Mouse (Mus musculus): ENCODE measurements around the gene Akt1s1.

The Akt1s1 gene

GRCm38 (mm10) chr7:44824872-44825271, 23.9 kb upstream of the Akt1s1 start:
- DNase-seq (ENCODE audit: extremely low read depth, low read depth) = no peak

- DNase-seq (ENCODE audit: extremely low read depth, low read depth) = no peak
Measured at GRCm38 (mm10) chr7:44826771-44827170, 22.0 kb upstream of the Akt1s1 start.

GRCm38 (mm10) chr7:44828706-44829105, 20.1 kb upstream of the Akt1s1 start:
- no peak for DNase-seq (ENCODE audit: extremely low read depth, low read depth)

- no peak for DNase-seq (ENCODE audit: extremely low read depth, low read depth)
Measured at GRCm38 (mm10) chr7:44832763-44833162, 16.0 kb upstream of the Akt1s1 start.

GRCm38 (mm10) chr7:44835373-44836015, 13.3 kb upstream of the Akt1s1 start:
- no peak for DNase-seq (ENCODE audit: extremely low read depth, low read depth)

- no peak for DNase-seq (ENCODE audit: extremely low read depth, low read depth)
Measured at GRCm38 (mm10) chr7:44836016-44836404, 12.8 kb upstream of the Akt1s1 start.

- DNase-seq (ENCODE audit: extremely low read depth, low read depth) = no peak
Measured at GRCm38 (mm10) chr7:44836423-44837053, 12.3 kb upstream of the Akt1s1 start.

GRCm38 (mm10) chr7:44838073-44838472, 10.7 kb upstream of the Akt1s1 start:
- no peak for DNase-seq (ENCODE audit: extremely low read depth, low read depth)

- no peak for DNase-seq (ENCODE audit: extremely low read depth, low read depth)
Measured at GRCm38 (mm10) chr7:44839171-44839490, 9.7 kb upstream of the Akt1s1 start.

GRCm38 (mm10) chr7:44839491-44840191, 9.2 kb upstream of the Akt1s1 start:
- no peak for DNase-seq (ENCODE audit: extremely low read depth, low read depth)

- DNase-seq (ENCODE audit: extremely low read depth, low read depth) = no peak
Measured at GRCm38 (mm10) chr7:44840426-44840825, 8.4 kb upstream of the Akt1s1 start.

GRCm38 (mm10) chr7:44841825-44842463, 6.8 kb upstream of the Akt1s1 start:
- DNase-seq (ENCODE audit: extremely low read depth, low read depth) = no peak

GRCm38 (mm10) chr7:44845006-44845405, 3.8 kb upstream of the Akt1s1 start:
- DNase-seq (ENCODE audit: extremely low read depth, low read depth) = no peak

GRCm38 (mm10) chr7:44846804-44847203, 2.0 kb upstream of the Akt1s1 start:
- no peak for DNase-seq (ENCODE audit: extremely low read depth, low read depth)

GRCm38 (mm10) chr7:44847772-44848171, 1.0 kb upstream of the Akt1s1 start:
- no peak for DNase-seq (ENCODE audit: extremely low read depth, low read depth)

- peak; percentile 90 for DNase-seq (ENCODE audit: extremely low read depth, low read depth)
Measured at GRCm38 (mm10) chr7:44849416-44850111, 773 bp downstream of the Akt1s1 start.

GRCm38 (mm10) chr7:44850146-44850545, 1.4 kb downstream of the Akt1s1 start:
- DNase-seq (ENCODE audit: extremely low read depth, low read depth) = no peak

GRCm38 (mm10) chr7:44850789-44851624, 2.2 kb downstream of the Akt1s1 start:
- no peak for DNase-seq (ENCODE audit: extremely low read depth, low read depth)

- no peak for DNase-seq (ENCODE audit: extremely low read depth, low read depth)
Measured at GRCm38 (mm10) chr7:44851625-44852234, 2.9 kb downstream of the Akt1s1 start.

GRCm38 (mm10) chr7:44852259-44853027, 3.7 kb downstream of the Akt1s1 start:
- no peak for DNase-seq (ENCODE audit: extremely low read depth, low read depth)

Data from MEL-GATA-1-ER (cell line).